Mouse (Mus musculus): ENCODE measurements around the gene Ubc. TPM values are rescaled to one million over a fixed set of nuclear protein-coding genes. Genes with fewer than 3 reads are reported as not detected.
"Not testable (repeated sequence)": the region's sequence is repeated elsewhere in the genome, so short reads cannot be mapped to it uniquely, and the experiment has no call there.

The Ubc gene
- polyA plus RNA-seq, 1 experiment: 810 TPM

DNA sequence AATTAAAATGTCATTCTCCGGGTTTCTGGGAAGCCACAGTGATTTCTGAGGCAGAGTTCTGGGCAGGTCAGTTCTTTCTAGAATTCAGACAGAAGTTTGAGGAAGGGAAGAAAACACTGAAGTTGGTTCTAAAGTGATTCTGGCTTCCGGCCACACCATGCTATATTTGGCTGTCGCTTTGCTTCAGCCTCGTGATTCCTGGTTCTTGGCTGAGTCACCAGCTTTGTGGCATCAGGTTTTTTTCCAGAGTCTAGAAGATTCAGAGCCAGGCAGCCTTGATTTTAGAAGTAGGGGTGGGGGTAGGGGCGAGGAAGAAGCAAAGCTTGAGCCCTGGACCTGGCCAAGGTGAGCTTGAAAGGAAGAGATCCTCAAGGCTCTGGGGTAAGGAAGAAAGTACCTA is 1.6 kb upstream of the Ubc start:
- peak overlapping the region; percentile 50 for H3K4me3 ChIP-seq (ENCODE audit: insufficient read depth, low read length)
- peaks cover 33% of the 10 kb centered on the region for H3K4me1 ChIP-seq (ENCODE audit: control insufficient read depth, insufficient read depth, low read length)
- H3K27ac ChIP-seq (ENCODE audit: insufficient read depth, low read depth, low read length): peak overlapping the region; percentile 100
- TF ChIP-seq CTCF (IDR thresholded peaks at IDR 0.05; ENCODE audit: low read depth, low read length): no peak
- no peak for TF ChIP-seq POLR2A (IDR thresholded peaks at IDR 0.05; ENCODE audit: borderline replicate concordance, low read depth, low read length)

DNA sequence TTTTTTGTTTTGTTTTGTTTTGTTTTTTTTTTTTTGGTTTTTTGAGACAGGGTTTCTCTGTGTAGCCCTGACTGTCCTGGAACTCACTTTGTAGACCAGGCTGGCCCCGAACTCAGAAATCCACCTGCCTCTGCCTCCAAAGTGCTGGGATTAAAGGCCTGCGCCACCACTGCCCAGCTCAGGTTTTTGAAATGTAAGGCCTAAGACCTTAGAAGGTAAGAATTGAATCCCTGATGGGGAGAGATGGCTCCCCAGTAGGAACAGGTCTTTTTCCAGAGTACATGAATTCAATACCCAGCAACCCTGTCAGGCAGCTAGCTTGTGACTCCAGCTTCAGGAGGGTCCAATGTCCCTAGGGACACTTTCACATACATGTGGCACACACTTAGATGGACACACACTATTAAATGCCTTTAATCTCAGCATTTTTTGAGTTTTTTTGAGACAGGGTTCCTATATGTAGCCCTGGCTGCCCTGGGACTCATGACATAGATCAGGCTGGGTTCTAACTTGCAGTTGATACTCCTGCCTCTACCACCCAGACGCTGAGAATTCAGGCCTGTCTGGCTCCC is 990 bp upstream of the Ubc start:
- peak overlapping the region; percentile 98 for H3K27ac ChIP-seq (ENCODE audit: insufficient read depth, low read depth, low read length)
- no peak for TF ChIP-seq CTCF (IDR thresholded peaks at IDR 0.05; ENCODE audit: low read depth, low read length)
- no peak for TF ChIP-seq POLR2A (IDR thresholded peaks at IDR 0.05; ENCODE audit: borderline replicate concordance, low read depth, low read length)
- H3K4me1 ChIP-seq (ENCODE audit: control insufficient read depth, insufficient read depth, low read length): peaks cover 31% of the 10 kb centered on the region
- peak overlapping the region; percentile 22 for H3K4me3 ChIP-seq (ENCODE audit: insufficient read depth, low read length)

DNA sequence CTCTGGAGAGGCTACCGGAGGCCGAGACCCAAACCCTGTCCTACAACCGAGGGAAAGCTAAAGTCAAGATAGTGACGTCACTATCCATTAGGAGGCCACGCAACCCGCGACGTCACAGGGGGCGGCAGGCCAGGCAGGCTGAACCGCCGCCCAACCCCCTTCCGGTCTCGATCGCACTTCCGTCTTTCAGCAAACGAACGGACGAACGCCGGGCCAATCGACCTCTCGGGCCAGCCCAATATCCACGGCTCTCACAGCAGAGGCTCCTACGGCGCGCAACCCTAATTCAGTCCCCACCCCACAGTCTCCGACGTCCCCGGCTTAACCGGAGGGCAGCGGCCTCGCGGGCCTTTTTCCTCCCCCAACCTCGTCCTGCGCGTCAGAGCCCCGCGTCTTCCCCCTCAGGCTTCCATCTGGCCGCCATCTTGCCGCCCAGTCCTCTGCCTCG is 847 bp downstream of the Ubc start, which contains the start of gene Gm10382:
Gene Gm10382, plus strand, starts transcription at position 192 of the 448 bp plus-strand sequence.
- peaks cover 20% of the 10 kb centered on the region for H3K4me1 ChIP-seq (ENCODE audit: control insufficient read depth, insufficient read depth, low read length)
- H3K4me3 ChIP-seq (ENCODE audit: insufficient read depth, low read length): peak within 1 kb of the TSS; percentile 89
- peak within 1 kb of the TSS; percentile 98 for H3K27ac ChIP-seq (ENCODE audit: insufficient read depth, low read depth, low read length)
- TF ChIP-seq POLR2A (IDR thresholded peaks at IDR 0.05; ENCODE audit: borderline replicate concordance, low read depth, low read length) (no peak), CTCF (IDR thresholded peaks at IDR 0.05; ENCODE audit: low read depth, low read length) (no peak)

DNA sequence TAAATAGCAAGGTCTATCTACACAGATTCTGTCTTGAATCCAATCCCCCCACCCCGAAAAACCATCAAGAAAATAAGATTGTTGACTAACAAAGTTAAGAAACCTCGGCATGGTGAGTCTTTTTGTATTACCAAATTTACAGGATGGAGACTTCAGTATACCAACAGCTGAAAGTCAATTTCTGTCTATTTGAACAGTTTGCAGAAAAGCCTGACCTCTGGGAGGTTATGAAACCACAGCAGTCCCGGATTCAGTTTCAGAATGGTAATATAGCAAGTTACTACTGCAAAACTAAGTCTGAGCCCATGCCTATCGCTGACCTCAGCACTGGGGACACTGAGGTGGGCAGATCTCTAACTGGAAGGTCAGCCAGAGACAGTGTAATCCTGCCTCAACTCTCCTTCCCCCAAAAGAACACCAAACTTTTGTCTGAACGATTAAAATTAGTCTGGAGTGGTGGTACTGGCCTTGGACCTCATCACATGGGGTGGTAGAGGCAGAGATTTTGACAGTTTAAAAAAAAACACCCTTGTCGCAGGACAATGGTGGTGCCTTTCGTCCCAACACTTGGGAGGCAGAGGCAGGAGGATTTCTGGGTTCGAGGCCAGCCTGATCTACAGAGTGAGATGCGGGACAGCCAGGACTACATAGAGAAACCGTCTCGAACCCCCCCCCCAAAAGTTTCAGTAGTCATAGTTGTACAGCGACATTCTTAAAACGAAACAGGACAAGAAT is 1.5 kb downstream of the Ubc start:
- Histone ChIP-seq H3K27ac (ENCODE audit: insufficient read depth, low read depth, low read length) (peak overlapping the region; percentile 98), H3K4me3 (ENCODE audit: insufficient read depth, low read length) (peak overlapping the region; percentile 89), H3K4me1 (ENCODE audit: control insufficient read depth, insufficient read depth, low read length) (peaks cover 16% of the 10 kb centered on the region)
- no peak for TF ChIP-seq CTCF (IDR thresholded peaks at IDR 0.05; ENCODE audit: low read depth, low read length)
- no peak for TF ChIP-seq POLR2A (IDR thresholded peaks at IDR 0.05; ENCODE audit: borderline replicate concordance, low read depth, low read length)

DNA sequence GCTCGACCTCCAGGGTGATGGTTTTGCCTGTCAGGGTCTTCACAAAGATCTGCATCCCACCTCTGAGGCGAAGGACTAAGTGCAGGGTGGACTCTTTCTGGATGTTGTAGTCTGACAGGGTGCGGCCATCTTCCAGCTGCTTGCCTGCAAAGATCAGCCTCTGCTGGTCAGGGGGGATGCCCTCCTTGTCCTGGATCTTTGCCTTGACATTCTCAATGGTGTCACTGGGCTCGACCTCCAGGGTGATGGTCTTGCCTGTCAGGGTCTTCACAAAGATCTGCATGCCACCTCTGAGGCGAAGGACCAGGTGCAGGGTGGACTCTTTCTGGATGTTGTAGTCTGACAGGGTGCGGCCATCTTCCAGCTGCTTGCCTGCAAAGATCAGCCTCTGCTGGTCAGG is 2.7 kb downstream of the Ubc start:
- Histone ChIP-seq H3K4me3 (ENCODE audit: insufficient read depth, low read length) (peak overlapping the region; percentile 51), H3K4me1 (ENCODE audit: control insufficient read depth, insufficient read depth, low read length) (peaks cover 12% of the 10 kb centered on the region)
- H3K27ac ChIP-seq (ENCODE audit: insufficient read depth, low read depth, low read length): not testable (repeated sequence)

DNA sequence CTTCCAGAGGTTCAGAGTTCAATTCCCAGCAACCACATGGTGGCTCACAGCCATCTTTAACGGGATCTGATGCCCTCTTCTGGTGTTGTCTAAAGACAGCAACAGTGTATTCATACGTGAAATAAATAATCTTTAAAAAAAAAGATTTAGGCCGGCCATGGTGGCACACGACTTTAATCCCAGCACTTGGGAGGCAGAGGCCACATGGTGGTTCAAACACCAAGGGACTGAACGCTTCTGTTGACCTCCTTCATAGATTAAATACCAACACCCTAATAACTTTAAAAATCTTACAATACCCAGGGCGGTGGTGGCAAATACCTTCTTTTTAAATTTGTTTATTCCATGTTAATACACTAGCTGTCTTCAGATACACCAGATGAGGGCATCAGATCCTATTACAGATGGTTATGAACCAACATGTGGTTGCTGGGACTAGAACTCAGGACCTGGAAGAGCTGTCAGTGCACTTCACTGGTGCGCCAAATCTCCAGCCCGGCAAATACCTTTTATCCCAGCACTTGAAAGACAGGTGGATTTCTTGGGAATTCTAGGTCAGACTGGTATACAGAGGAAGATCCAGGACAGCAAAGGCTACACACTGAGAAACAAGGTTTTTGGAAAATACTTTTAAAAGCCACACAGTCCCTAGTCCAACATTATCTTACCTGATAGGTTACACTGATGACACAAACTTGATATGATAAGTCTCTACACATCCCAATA is 4.6 kb downstream of the Ubc start:
- Histone ChIP-seq H3K27ac (ENCODE audit: insufficient read depth, low read depth, low read length) (peak overlapping the region; percentile 4; the same call in 1 of the 2 replicates), H3K4me1 (ENCODE audit: control insufficient read depth, insufficient read depth, low read length) (peaks cover 4% of the 10 kb centered on the region; the same call in 1 of the 2 replicates), H3K4me3 (ENCODE audit: insufficient read depth, low read length) (peak overlapping the region; percentile 54)
- TF ChIP-seq POLR2A (IDR thresholded peaks at IDR 0.05; ENCODE audit: borderline replicate concordance, low read depth, low read length): no peak

DNA sequence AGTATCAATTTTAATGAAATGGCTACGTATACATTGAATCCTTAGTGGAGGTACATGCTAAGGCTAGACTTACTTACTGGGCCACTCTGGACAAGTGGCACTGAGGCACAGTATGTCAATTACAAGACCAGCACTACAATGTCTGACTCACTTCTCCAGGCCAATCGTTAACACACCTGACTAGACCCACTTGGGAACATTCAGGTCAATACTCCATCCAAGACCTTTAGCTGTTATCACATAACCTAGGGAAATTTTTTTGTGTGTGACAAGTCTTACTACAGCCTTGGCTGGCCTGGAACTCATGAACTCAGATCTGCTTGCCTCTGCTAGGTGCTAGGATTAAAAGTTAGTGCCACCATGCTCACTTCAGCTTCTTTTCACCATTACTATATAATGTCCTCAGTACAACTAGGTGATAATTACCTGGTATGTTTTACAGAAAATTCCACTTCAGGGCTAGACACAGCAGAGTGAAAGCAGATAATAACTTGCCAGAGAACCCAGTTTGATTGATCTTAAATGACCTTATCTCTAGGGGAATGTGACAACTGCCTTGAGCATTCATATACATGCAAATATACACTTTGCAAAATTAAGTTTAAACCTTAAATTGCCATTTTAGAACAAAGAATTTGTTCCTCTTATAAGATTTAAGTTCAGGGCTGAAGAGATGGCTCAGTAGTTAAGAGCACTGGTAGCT is 5.3 kb downstream of the Ubc start:
- Histone ChIP-seq H3K4me1 (ENCODE audit: control insufficient read depth, insufficient read depth, low read length) (peaks cover 3% of the 10 kb centered on the region; the same call in 1 of the 2 replicates), H3K4me3 (ENCODE audit: insufficient read depth, low read length) (peak overlapping the region; percentile 54; the same call in 1 of the 2 replicates), H3K27ac (ENCODE audit: insufficient read depth, low read depth, low read length) (peak overlapping the region; percentile 21)
- no peak for TF ChIP-seq POLR2A (IDR thresholded peaks at IDR 0.05; ENCODE audit: borderline replicate concordance, low read depth, low read length)
- no peak for TF ChIP-seq CTCF (IDR thresholded peaks at IDR 0.05; ENCODE audit: low read depth, low read length)

DNA sequence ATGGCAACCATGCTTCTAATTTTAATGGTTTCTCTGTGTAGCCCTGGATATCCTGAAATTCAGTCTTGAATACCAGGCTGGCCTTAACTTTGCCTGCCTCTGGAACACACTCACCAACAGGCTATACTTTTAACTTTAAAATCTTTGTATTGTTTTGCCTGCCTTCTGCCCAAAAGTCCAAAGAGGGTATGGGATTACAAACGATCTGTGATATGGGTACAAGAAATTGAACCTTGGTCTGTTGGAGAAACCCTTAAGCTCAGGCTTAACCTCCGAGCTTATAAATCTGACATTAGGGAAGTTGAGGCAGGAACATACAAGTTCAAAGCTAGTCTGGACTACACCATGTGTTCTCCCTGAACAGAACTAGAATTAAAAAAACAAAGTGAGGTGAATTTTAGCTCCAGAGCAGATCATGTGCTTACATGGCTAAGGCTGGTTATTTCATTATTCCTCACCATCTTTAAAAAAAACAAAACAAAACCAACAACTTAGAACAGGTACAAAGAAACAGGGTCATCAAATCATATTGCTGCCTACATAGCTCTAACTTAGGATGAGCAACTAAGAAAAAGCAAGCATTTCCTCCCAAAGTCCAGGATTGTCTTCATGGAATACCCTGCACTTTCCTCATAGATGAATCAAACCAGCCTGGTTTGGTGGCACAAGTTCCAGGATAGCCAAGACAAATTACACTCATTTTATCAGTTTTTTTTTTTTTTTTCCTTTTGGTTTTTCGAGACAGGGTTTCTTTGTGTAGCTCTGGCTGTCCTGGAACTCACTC is 6.2 kb downstream of the Ubc start:
- Histone ChIP-seq H3K4me3 (ENCODE audit: insufficient read depth, low read length) (no peak overlapping the region), H3K4me1 (ENCODE audit: control insufficient read depth, insufficient read depth, low read length) (peaks cover 3% of the 10 kb centered on the region; the same call in 1 of the 2 replicates), H3K27ac (ENCODE audit: insufficient read depth, low read depth, low read length) (peak overlapping the region; percentile 24)
- TF ChIP-seq POLR2A (IDR thresholded peaks at IDR 0.05; ENCODE audit: borderline replicate concordance, low read depth, low read length) (no peak), CTCF (IDR thresholded peaks at IDR 0.05; ENCODE audit: low read depth, low read length) (no peak)
